Mouse (Mus musculus) adrenal gland, postnatal 14 days (tissue): ENCODE data around the gene Anxa3. TPM values are rescaled to one million over a fixed set of nuclear protein-coding genes. Genes with fewer than 3 reads are reported as not detected.

Experiments used
- DNase-seq: peaks from one replicate; pipeline ENCODE4 v3.0.0; 2021; ENCODE audit warnings: mixed read lengths
- total RNA-seq: library from RNA; stranded (reverse); gene quantifications from 2 replicates; pipeline ENCODE4 v1.2.3, GENCODE M21; 2021

Anxa3 gene
- total RNA-seq, 1 experiment from 2014 or later = 25.7 TPM

GRCm38 (mm10) chr5:96847986-96848385, 54.8 kb downstream of the Anxa3 start:
- no peak for DNase-seq

GRCm38 (mm10) chr5:96848386-96848785, 55.2 kb downstream of the Anxa3 start:
- no peak for DNase-seq

GRCm38 (mm10) chr5:96849232-96849631, 56.1 kb downstream of the Anxa3 start:
- no peak for DNase-seq

- no peak for DNase-seq
These were observed 60.3 kb downstream of the Anxa3 start for GRCm38 (mm10) chr5:96853451-96853850.

- no peak for DNase-seq
These were observed 61.2 kb downstream of the Anxa3 start for GRCm38 (mm10) chr5:96854350-96854749.

GRCm38 (mm10) chr5:96859938-96860337, 66.8 kb downstream of the Anxa3 start:
- DNase-seq = no peak

- DNase-seq = no peak
These were observed 74.0 kb downstream of the Anxa3 start for GRCm38 (mm10) chr5:96867171-96867570.

GRCm38 (mm10) chr5:96868893-96869292, 75.8 kb downstream of the Anxa3 start:
- no peak for DNase-seq

- DNase-seq = no peak
These were observed 77.9 kb downstream of the Anxa3 start for GRCm38 (mm10) chr5:96870996-96871395.

- DNase-seq = peak; percentile 36
These were observed 85.0 kb downstream of the Anxa3 start for GRCm38 (mm10) chr5:96878178-96878577.

- no peak for DNase-seq
These were observed 85.9 kb downstream of the Anxa3 start for GRCm38 (mm10) chr5:96878851-96879540.

GRCm38 (mm10) chr5:96880231-96880630, 87.1 kb downstream of the Anxa3 start:
- DNase-seq = peak; percentile 57

- DNase-seq = peak; percentile 60
These were observed 88.0 kb downstream of the Anxa3 start for GRCm38 (mm10) chr5:96881118-96881517.

- DNase-seq = no peak
These were observed 88.5 kb downstream of the Anxa3 start for GRCm38 (mm10) chr5:96881613-96882012.

GRCm38 (mm10) chr5:96885202-96885601, 92.1 kb downstream of the Anxa3 start:
- DNase-seq = no peak

GRCm38 (mm10) chr5:96888396-96888795, 95.3 kb downstream of the Anxa3 start:
- DNase-seq = no peak

GRCm38 (mm10) chr5:96890367-96890766, 97.2 kb downstream of the Anxa3 start:
- DNase-seq = no peak

Other genes with a start within 250 kb of the Anxa3 start
- gene Bmp2k, start 204.3 kb downstream of the Anxa3 start, total RNA-seq = 31.6 and 31.9 TPM in 2 replicates